Mouse (Mus musculus): ENCODE data around the gene Hist1h2be. TPM values are rescaled to one million over a fixed set of nuclear protein-coding genes. Genes with fewer than 3 reads are reported as not detected.
"Not testable (repeated sequence)": the region's sequence is repeated elsewhere in the genome, so short reads cannot be mapped to it uniquely, and the experiment has no call there.

Hist1h2be gene
- polyA plus RNA-seq, 1 experiment from 2014 or later, result 3.7 TPM

DNA sequence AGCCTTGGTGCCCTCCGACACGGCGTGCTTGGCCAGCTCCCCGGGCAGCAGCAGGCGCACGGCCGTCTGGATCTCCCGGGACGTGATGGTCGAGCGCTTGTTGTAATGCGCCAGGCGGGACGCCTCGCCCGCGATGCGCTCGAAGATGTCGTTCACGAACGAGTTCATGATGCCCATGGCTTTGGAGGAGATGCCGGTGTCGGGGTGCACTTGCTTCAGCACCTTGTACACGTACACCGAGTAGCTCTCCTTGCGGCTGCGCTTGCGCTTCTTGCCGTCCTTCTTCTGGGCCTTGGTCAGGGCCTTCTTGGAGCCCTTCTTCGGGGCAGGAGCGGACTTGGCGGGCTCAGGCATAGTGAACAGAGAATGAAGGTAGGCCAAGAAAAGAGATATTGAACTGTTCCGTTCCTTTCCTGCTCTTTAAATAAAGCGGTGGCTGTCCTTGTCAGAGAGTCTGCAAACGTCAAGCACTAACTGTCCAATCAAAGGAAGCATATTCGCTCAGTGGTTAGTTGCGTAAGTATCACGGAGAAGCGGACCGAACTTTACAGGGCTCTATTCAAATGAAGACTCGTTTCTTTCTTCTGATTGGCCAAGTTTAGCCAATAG, 77.8 kb downstream of the Hist1h2be start, which contains the start of gene Hist1h2bh:
TSS of gene Hist1h2bh (minus strand) at position 394 of the 609 bp plus-strand sequence.
- H3K4me1 ChIP-seq (replicated peaks), result not testable (repeated sequence)

DNA sequence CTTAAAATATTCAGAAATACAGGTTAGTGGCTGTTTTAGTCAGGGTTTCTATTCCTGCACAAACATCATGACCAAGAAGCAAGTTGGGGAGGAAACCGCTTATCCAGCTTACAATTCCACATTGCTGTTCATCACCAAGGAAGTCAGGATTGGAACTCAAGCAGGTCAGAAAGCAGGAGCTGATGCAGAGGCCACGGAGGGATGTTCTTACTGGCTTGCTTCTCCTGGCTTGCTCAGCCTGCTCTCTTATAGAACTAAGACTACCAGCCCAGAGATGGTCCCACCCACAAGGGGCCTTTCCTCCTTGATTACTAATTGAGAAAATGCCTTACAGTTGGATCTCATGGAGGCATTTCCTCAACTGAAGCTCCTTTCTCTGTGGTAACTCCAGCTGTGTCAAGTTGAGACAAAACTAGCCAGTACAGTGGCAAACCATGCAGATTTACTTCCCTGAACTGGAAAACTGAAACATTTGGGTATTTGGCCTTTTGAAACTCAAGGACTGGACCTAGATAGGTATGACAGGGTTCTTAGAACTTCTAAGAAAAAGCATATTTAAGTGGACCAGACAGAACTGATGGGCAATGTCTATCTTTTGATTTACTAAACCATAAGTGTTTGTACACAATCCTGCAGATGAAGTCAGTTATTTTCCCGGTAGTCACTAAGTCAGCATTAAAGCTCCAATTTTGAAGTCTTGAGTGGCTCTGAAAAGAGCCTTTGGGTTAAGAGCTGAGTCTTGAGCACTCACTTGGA, 78.5 kb downstream of the Hist1h2be start:
- peak overlapping the region; percentile 92 for H3K27ac ChIP-seq
- not testable (repeated sequence) for H3K36me3 ChIP-seq; H3K9me3 ChIP-seq; H3K27me3 ChIP-seq; ATAC-seq (ENCODE audit: insufficient number of reproducible peaks, insufficient read depth, low FRiP score, low TSS enrichment, low read depth)
- H3K9ac ChIP-seq (replicated peaks), result peak overlapping the region; percentile 70
- H3K4me1 ChIP-seq (replicated peaks), result peaks cover 13% of the 10 kb centered on the region
- H3K4me2 ChIP-seq, result peak overlapping the region; percentile 71
- peak overlapping the region; percentile 46 for H3K4me3 ChIP-seq (replicated peaks)
- WGBS, result 8% methylated on average over 3 of the region's 3 CpGs

More for the DNA sequence above, 77.8 kb downstream of the Hist1h2be start, which contains the start of gene Hist1h2bh:
- not testable (repeated sequence) for H3K27me3 ChIP-seq, H3K36me3 ChIP-seq, H3K9me3 ChIP-seq
- Histone ChIP-seq H3K4me3 (replicated peaks) (peak within 1 kb of the TSS; percentile 46), H3K27ac (peak within 1 kb of the TSS; percentile 94), H3K9ac (replicated peaks) (peak within 1 kb of the TSS; percentile 70), H3K4me2 (peak within 1 kb of the TSS; percentile 71)
- under 1% methylated on average over 41 of the region's 42 CpGs for WGBS
- peak; percentile 95 for ATAC-seq (ENCODE audit: insufficient number of reproducible peaks, insufficient read depth, low FRiP score, low TSS enrichment, low read depth)

DNA sequence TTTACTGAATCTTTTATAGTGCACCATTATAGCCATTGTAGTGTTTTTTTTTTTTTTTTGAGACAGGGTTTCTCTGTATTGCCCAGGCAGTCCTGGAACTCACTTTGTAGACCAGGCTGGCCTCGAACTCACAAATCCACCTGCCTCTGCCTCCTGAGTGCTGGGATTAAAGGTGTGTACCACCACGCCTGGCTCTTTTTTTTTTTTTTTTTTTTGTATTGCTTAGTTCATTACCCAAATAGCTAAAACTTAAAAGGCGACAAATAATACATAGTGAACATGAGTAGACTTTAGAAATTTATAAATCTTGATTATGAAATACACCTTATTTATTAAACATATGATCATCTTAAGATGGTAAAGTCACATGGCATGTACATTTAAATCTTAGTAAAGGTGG, 79.4 kb downstream of the Hist1h2be start:
- WGBS, result 79% methylated on average over 3 of the region's 3 CpGs
- no peaks in the 10 kb centered on the region for H3K36me3 ChIP-seq
- H3K9me3 ChIP-seq, result no peaks in the 10 kb centered on the region

DNA sequence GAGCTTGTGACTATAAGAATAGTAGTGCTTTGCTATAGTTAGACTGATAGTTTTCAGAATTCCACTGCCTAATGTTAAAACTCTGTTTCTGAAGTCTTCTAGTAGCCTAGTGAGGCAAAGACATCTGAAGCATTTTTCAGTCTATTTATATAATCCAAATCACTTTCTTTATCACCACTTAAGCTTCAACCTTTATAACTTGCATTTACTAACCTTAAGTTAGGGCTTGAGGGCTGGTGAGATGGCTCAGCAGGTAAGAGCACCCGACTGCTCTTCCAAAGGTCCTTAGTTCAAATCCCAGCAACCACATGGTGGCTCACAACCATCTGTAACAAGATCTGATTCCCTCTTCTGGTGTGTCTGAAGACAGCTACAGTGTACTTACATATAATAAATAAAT, 81.1 kb downstream of the Hist1h2be start:
- not testable (repeated sequence) for H3K4me2 ChIP-seq; ATAC-seq (ENCODE audit: insufficient number of reproducible peaks, insufficient read depth, low FRiP score, low TSS enrichment, low read depth); H3K27me3 ChIP-seq; H3K9me3 ChIP-seq; H3K27ac ChIP-seq; H3K9ac ChIP-seq (replicated peaks); H3K36me3 ChIP-seq; H3K4me3 ChIP-seq (replicated peaks)
- peaks cover 25% of the 10 kb centered on the region for H3K4me1 ChIP-seq (replicated peaks)
- WGBS, result 60% methylated on average over 1 of the region's 1 CpGs

More for the DNA sequence above, 79.4 kb downstream of the Hist1h2be start:
- ATAC-seq (ENCODE audit: insufficient number of reproducible peaks, insufficient read depth, low FRiP score, low TSS enrichment, low read depth), result no peak
- Histone ChIP-seq H3K27me3 (no peaks in the 10 kb centered on the region), H3K27ac (no peak overlapping the region), H3K4me3 (replicated peaks) (no peak overlapping the region), H3K4me1 (replicated peaks) (peaks cover 21% of the 10 kb centered on the region), H3K4me2 (peak overlapping the region; percentile 71), H3K9ac (replicated peaks) (no peak overlapping the region)

DNA sequence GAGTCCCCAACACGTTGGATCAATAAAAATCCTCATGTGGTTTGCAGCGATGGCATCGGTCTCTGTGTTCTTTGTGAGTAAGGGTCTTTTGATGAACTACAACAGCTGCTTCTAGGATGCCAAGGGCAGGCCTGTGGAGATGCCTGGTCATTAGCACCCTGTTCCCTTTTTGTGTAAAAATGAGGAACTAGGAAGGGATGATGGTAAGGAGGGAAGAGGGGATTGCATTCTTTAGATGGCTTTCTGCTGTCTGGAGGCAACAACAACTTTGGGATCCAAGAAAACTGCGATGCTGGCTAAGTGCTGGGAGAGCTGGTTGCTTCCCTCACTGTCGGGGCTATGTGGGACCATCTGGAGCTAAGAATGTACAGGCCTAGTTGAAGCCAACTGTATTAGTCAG, 82.7 kb downstream of the Hist1h2be start:
- 55% methylated on average over 5 of the region's 5 CpGs for WGBS
- peak overlapping the region; percentile 72 for H3K27ac ChIP-seq
- H3K4me3 ChIP-seq (replicated peaks), result no peak overlapping the region
- no peaks in the 10 kb centered on the region for H3K27me3 ChIP-seq
- no peaks in the 10 kb centered on the region for H3K9me3 ChIP-seq
- no peak overlapping the region; the same call in 1 of the 2 replicates for H3K9ac ChIP-seq (replicated peaks)
- ATAC-seq (ENCODE audit: insufficient number of reproducible peaks, insufficient read depth, low FRiP score, low TSS enrichment, low read depth), result no peak
- H3K4me2 ChIP-seq, result peak overlapping the region; percentile 31
- H3K4me1 ChIP-seq (replicated peaks), result peaks cover 30% of the 10 kb centered on the region
- no peaks in the 10 kb centered on the region for H3K36me3 ChIP-seq

DNA sequence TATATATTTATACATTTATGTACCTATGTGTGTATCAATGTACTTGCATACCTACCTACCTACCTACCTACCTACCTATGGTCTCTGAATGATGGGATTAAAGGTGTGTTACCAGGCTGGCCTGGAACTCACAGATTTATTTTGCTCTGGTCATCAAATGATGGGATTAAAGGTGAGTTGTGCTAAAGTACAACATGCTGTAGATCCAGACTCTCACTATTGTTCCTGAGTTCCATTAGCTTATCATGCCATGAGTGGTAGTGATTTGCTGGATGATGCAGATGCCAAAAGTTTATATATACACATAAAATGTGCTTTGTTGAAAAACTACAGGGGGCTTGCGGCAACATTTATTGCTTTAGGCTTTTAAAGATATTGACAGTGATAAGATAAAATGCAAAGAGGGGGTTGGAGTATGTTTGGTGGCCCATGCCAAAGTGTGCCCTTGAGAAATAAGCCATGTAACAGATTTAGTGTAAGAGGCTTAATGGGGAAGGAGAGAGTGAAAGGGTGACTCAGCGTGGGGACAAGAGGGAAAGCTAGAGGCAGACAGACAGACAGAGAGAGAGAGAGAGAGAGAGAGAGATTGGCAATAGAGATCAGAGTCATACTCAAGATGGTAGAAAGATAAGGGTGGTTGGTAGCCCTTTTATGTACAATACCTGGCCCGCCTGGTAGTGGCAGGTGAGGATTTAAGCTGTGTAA, 83.8 kb downstream of the Hist1h2be start:
- peaks cover 36% of the 10 kb centered on the region for H3K4me1 ChIP-seq (replicated peaks)
- peak overlapping the region; percentile 69 for H3K4me2 ChIP-seq
- H3K27ac ChIP-seq, result peak overlapping the region; percentile 46
- no peak for ATAC-seq (ENCODE audit: insufficient number of reproducible peaks, insufficient read depth, low FRiP score, low TSS enrichment, low read depth)
- no peak overlapping the region; the same call in 1 of the 2 replicates for H3K9ac ChIP-seq (replicated peaks)
- H3K9me3 ChIP-seq, result no peaks in the 10 kb centered on the region
- no peaks in the 10 kb centered on the region for H3K27me3 ChIP-seq
- no peaks in the 10 kb centered on the region for H3K36me3 ChIP-seq
- 86% methylated on average over 3 of the region's 3 CpGs for WGBS
- peak overlapping the region; percentile 50 for H3K4me3 ChIP-seq (replicated peaks)

DNA sequence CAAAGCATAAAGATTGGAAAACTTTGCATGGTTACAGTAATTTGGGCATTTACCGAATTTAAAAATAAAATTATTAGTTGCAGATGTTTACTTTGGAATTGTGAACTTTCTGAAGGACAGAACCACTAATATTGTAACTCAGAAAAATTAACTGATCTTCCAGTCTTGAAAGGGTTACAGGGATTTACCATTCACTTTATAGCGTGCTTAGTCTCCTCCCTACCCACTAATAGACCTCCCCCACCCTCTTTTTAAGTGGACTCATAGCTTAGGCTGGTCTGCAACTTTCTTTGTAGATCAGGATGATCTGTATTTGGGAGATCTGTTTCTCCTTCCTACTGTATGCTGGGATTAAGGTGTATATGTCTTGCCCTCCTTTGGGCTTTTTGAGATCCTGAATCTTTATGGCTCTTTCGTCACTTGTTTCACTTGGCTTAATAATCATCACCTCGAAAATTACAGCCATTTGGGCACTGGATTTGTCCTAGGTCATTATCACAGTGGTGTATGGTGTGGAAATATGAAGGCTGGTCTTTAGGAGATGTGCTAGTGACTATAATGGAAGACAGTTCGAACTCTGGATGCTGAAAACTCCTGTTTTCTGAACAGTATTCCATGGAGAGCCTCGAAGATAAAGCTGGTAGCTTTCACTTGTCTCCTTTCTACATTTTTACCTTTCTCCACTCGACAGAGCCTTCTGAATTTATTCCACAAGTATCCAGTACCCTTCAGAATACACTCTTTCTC, 84.7 kb downstream of the Hist1h2be start:
- H3K27me3 ChIP-seq, result no peaks in the 10 kb centered on the region
- peak overlapping the region; percentile 98 for H3K27ac ChIP-seq
- peak overlapping the region; percentile 50 for H3K4me3 ChIP-seq (replicated peaks)
- H3K9me3 ChIP-seq, result no peaks in the 10 kb centered on the region
- ATAC-seq (ENCODE audit: insufficient number of reproducible peaks, insufficient read depth, low FRiP score, low TSS enrichment, low read depth), result no peak
- no peaks in the 10 kb centered on the region for H3K36me3 ChIP-seq
- peaks cover 38% of the 10 kb centered on the region for H3K4me1 ChIP-seq (replicated peaks)
- H3K4me2 ChIP-seq, result peak overlapping the region; percentile 69
- 21% methylated on average over 7 of the region's 7 CpGs for WGBS
- peak overlapping the region; percentile 72 for H3K9ac ChIP-seq (replicated peaks)

DNA sequence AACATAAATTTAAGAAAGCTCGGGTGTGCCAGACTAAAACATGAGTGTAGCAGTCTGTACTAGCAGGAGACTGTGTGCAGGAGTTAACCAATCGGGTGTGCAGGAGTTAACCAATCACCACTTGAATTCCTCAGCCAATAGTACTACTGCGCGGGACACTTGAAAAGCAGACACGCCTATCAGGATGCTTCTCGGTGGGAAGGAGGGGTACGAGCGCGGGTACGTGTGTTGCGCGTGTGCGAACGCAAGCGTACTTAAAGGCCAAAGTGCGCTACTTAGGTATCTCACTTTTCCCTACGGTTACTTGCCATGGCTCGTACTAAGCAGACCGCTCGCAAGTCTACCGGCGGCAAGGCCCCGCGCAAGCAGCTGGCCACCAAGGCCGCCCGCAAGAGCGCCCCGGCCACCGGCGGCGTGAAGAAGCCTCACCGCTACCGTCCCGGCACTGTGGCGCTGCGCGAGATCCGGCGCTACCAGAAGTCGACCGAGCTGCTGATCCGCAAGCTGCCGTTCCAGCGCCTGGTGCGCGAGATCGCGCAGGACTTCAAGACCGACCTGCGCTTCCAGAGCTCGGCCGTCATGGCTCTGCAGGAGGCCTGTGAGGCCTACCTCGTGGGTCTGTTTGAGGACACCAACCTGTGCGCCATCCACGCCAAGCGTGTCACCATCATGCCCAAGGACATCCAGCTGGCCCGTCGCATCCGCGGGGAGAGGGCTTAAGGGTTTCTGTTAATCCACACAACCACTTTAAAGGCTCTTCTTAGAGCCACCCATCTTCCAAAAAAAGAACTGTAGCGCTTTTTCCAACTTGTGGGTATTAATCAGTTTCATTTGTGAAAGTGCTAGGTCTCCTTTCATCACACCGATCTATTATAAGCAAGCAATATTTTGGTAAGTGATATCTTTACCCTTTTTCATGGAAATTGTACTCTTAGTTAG, 85.5 kb downstream of the Hist1h2be start, which contains the start of gene Hist1h3g:
TSS of gene Hist1h3g (plus strand) at position 286 of the 939 bp plus-strand sequence.
- Histone ChIP-seq H3K4me1 (replicated peaks) (peaks cover 38% of the 10 kb centered on the region), H3K4me2 (peak within 1 kb of the TSS; percentile 69), H3K9ac (replicated peaks) (peak within 1 kb of the TSS; percentile 72), H3K4me3 (replicated peaks) (peak within 1 kb of the TSS; percentile 50), H3K27ac (peak within 1 kb of the TSS; percentile 98)
- H3K9me3 ChIP-seq, H3K27me3 ChIP-seq, H3K36me3 ChIP-seq: not testable (repeated sequence)
- WGBS, result under 1% methylated on average over 34 of the region's 62 CpGs
- ATAC-seq (ENCODE audit: insufficient number of reproducible peaks, insufficient read depth, low FRiP score, low TSS enrichment, low read depth), result peak; percentile 94

DNA sequence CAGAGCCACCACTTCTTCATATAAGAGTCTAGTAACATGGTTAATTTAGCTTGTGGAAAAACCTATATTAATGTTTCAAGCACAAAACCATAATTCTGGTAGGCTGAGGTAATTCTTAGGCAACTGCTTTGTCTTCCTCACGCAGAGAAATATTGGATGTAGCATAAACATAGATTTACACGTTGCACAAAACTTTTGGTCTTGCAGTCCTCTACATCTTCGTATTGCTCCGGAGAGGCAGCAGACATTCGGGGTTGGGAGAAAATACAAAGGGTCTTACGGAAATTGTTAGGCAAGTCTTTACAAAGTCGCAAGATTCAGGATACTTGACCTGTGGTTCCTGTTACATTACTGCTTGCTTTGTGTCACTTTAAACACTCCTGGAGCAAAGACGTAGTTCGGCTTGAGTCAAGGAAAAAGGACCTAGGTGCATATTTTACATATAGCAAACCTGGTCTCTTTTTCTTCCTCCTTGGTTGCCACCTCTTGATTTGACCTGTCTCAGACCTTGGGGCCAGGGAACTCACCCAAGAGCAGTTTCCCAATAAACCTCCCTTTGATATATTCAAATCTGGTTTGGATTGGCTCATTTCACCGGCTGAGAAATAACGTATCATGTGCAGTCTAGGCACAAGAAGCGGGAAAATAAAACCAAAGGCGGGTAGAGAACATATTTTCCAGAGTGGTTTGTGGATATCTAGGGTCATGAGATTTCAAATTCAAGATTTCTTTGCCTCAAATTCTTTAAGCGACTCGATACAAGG, 86.4 kb downstream of the Hist1h2be start:
- Histone ChIP-seq H3K4me1 (replicated peaks) (peaks cover 38% of the 10 kb centered on the region), H3K27ac (peak overlapping the region; percentile 98), H3K9me3 (no peaks in the 10 kb centered on the region), H3K9ac (replicated peaks) (peak overlapping the region; percentile 66), H3K4me3 (replicated peaks) (peak overlapping the region; percentile 50), H3K27me3 (no peaks in the 10 kb centered on the region), H3K4me2 (peak overlapping the region; percentile 69), H3K36me3 (no peaks in the 10 kb centered on the region)
- under 1% methylated on average over 15 of the region's 15 CpGs for WGBS
- peak; percentile 0; the same call in 1 of the 2 replicates for ATAC-seq (ENCODE audit: insufficient number of reproducible peaks, insufficient read depth, low FRiP score, low TSS enrichment, low read depth)

All from limb, embryonic 12.5 days (tissue).